Mouse (Mus musculus): Measurements from ENCODE around the gene Gpc5. TPM values are rescaled to one million over a fixed set of nuclear protein-coding genes. Genes with fewer than 3 reads are reported as not detected.
A peak's percentile ranks its signal among the peaks of the same experiment; 100 is the strongest.

The Gpc5 gene
- 1.9 TPM in 2 replicates for polyA plus RNA-seq (2014; fragmentation: Nextera tagmentation; extraction: Ambion mirVana)

DNA sequence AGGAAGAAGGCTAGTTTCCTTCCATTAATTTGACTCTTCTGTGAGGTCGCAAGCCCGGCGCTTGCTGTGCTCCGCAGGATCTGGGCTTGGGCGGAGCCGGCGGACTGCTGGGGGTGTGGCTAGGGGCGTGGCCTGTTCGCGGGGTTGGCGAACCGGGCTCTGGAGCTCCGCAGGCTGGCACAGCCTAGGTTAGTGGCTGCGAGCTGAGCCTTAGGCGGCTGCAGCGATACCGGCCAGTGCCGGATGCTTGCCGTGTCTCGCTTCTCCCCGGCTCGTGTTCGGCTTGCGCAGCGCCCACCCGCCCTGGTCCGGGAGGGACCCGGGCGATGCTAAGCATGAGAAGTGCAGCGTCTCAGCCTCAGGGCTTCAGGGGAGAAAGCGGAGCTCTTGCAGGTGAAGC is at the start of gene Gpc5:
TSS of gene Gpc5 (plus strand) at position 135 of the 400 bp plus-strand sequence.
- Histone ChIP-seq H3K27ac (ENCODE audit: low read depth, low read length) (no peak within 1 kb of the TSS), H3K4me1 (ENCODE audit: control insufficient read depth, insufficient read depth, low read length) (no peaks in the 10 kb centered on the region), H3K27me3 (replicated peaks; ENCODE audit: control insufficient read depth, insufficient read depth, low read length) (peaks cover 24% of the 10 kb centered on the region), H3K9ac (ENCODE audit: low read length) (peak within 1 kb of the TSS; percentile 67), H3K4me2 (ENCODE audit: low read length) (peak within 1 kb of the TSS; percentile 95), H3K4me3 (ENCODE audit: low read depth, low read length) (peak within 1 kb of the TSS; percentile 67), H3K9me3 (replicated peaks; ENCODE audit: control insufficient read depth, low read length) (no peaks in the 10 kb centered on the region), H3K36me3 (ENCODE audit: control insufficient read depth, insufficient read depth, low read length) (no peaks in the 10 kb centered on the region)
- WGBS = under 1% methylated on average over 31 of the region's 31 CpGs
- ATAC-seq = peak; percentile 100
- peak; percentile 89 for DNase-seq (ENCODE audit: low spot score)

DNA sequence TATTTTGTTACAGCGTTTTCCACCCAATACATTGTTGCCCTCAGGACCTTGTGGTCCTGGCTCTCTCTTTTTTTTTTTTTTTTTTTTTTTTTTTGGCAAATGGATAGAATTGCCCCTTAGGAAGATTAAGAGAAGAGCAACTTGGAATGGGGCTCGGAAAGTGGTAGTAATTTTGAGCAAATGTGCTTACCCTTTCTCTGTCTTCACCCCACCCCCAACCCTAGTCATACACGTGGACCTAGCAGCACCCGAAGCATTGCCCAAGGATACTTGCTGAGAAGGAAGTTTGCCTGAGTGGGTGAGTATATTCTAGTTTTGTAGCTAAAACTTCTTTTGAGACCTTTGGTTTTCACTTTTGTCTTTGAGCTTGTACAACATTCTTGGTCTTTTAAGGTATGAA is 49.4 kb upstream of the Gpc5 start:
- Histone ChIP-seq H3K9me3 (replicated peaks; ENCODE audit: control insufficient read depth, low read length) (no peaks in the 10 kb centered on the region), H3K4me1 (ENCODE audit: control insufficient read depth, insufficient read depth, low read length) (peaks cover 16% of the 10 kb centered on the region), H3K36me3 (ENCODE audit: control insufficient read depth, insufficient read depth, low read length) (peaks cover 43% of the 10 kb centered on the region), H3K4me3 (ENCODE audit: low read depth, low read length) (peak overlapping the region; percentile 87), H3K4me2 (ENCODE audit: low read length) (peak overlapping the region; percentile 66), H3K9ac (ENCODE audit: low read length) (peak overlapping the region; percentile 98), H3K27ac (ENCODE audit: low read depth, low read length) (no peak overlapping the region), H3K27me3 (replicated peaks; ENCODE audit: control insufficient read depth, insufficient read depth, low read length) (no peaks in the 10 kb centered on the region)
- WGBS = 0% methylated on average over 4 of the region's 4 CpGs
- no peak for ATAC-seq
- peak; percentile 23 for DNase-seq (ENCODE audit: low spot score)

DNA sequence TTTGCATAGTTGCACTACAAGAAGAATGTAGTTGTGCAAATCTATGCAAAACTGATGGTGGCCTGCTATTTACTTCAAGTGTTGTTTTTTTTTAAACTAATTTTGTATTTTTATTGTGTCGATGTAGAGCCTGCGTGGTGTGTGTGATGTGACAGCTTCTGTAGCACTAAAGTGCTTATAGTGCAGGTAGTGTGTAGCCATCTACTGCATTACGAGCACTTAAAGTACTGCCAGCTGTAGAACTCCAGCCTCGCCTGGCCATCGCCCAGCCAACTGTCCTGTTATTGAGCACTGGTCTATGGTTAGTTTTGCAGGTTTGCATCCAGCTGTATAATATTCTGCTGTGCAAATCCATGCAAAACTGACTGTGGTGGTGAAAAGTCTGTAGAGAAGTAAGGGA is 48.0 kb upstream of the Gpc5 start:
- DNase-seq (ENCODE audit: low spot score) (no peak), ATAC-seq (no peak)
- H3K4me2 ChIP-seq (ENCODE audit: low read length) = peak overlapping the region; percentile 66
- H3K27ac ChIP-seq (ENCODE audit: low read depth, low read length) = no peak overlapping the region
- H3K9ac ChIP-seq (ENCODE audit: low read length) = no peak overlapping the region
- H3K27me3 ChIP-seq (replicated peaks; ENCODE audit: control insufficient read depth, insufficient read depth, low read length) = no peaks in the 10 kb centered on the region
- peaks cover 16% of the 10 kb centered on the region for H3K4me1 ChIP-seq (ENCODE audit: control insufficient read depth, insufficient read depth, low read length)
- no peak overlapping the region for H3K4me3 ChIP-seq (ENCODE audit: low read depth, low read length)
- peaks cover 50% of the 10 kb centered on the region for H3K36me3 ChIP-seq (ENCODE audit: control insufficient read depth, insufficient read depth, low read length)
- 82% methylated on average over 5 of the region's 5 CpGs for WGBS
- H3K9me3 ChIP-seq (replicated peaks; ENCODE audit: control insufficient read depth, low read length) = no peaks in the 10 kb centered on the region

DNA sequence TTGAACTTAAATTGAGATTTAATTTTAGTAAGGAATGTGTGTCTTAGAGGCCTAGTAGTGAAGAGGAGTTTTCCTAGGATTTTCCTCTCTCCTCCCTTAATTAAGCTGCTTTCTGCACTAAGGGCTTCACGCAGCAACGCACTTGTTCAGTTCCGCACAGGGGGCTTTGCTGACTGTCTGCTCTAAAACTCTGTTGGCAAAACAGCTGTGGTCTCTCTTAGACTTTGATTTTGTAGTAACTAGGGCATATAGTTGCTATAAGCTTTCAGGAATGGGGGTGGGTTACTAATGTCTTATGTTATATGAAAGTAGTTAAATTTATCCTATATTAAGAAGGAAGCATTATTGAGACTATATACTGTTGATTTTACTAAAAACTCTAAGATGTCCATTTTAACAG is 46.3 kb upstream of the Gpc5 start:
- no peaks in the 10 kb centered on the region for H3K9me3 ChIP-seq (replicated peaks; ENCODE audit: control insufficient read depth, low read length)
- no peak for DNase-seq (ENCODE audit: low spot score)
- no peak overlapping the region for H3K27ac ChIP-seq (ENCODE audit: low read depth, low read length)
- H3K4me1 ChIP-seq (ENCODE audit: control insufficient read depth, insufficient read depth, low read length) = peaks cover 16% of the 10 kb centered on the region
- H3K36me3 ChIP-seq (ENCODE audit: control insufficient read depth, insufficient read depth, low read length) = peaks cover 50% of the 10 kb centered on the region
- ATAC-seq = no peak
- no peak overlapping the region for H3K4me2 ChIP-seq (ENCODE audit: low read length)
- WGBS = 56% methylated on average over 3 of the region's 3 CpGs
- no peaks in the 10 kb centered on the region for H3K27me3 ChIP-seq (replicated peaks; ENCODE audit: control insufficient read depth, insufficient read depth, low read length)
- H3K4me3 ChIP-seq (ENCODE audit: low read depth, low read length) = no peak overlapping the region
- H3K9ac ChIP-seq (ENCODE audit: low read length) = no peak overlapping the region

DNA sequence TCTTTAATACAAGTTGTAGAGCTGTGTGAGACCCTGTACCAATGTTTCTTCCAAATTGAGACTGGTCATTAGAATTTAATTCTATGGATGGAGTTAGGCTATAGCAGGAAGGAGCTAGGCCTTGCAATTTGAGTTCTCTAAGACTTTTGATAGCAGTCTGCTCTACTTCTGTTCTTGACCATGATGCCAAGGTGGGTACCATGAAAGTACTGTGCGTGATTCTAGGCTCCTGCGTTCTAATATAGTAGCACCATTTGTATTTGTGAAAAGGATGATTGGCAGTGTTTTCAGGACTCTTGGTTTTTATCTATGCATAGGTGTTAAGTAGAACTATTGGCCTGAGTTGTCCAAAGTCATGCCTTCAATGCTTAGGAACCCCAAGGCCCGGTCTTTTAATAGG is 44.7 kb upstream of the Gpc5 start:
- H3K9ac ChIP-seq (ENCODE audit: low read length) = no peak overlapping the region
- H3K4me2 ChIP-seq (ENCODE audit: low read length) = no peak overlapping the region
- no peaks in the 10 kb centered on the region for H3K27me3 ChIP-seq (replicated peaks; ENCODE audit: control insufficient read depth, insufficient read depth, low read length)
- 90% methylated on average over 3 of the region's 3 CpGs for WGBS
- H3K36me3 ChIP-seq (ENCODE audit: control insufficient read depth, insufficient read depth, low read length) = peaks cover 54% of the 10 kb centered on the region
- ATAC-seq (no peak), DNase-seq (ENCODE audit: low spot score) (no peak)
- H3K27ac ChIP-seq (ENCODE audit: low read depth, low read length) = no peak overlapping the region
- H3K9me3 ChIP-seq (replicated peaks; ENCODE audit: control insufficient read depth, low read length) = no peaks in the 10 kb centered on the region
- peaks cover 16% of the 10 kb centered on the region for H3K4me1 ChIP-seq (ENCODE audit: control insufficient read depth, insufficient read depth, low read length)
- H3K4me3 ChIP-seq (ENCODE audit: low read depth, low read length) = no peak overlapping the region

DNA sequence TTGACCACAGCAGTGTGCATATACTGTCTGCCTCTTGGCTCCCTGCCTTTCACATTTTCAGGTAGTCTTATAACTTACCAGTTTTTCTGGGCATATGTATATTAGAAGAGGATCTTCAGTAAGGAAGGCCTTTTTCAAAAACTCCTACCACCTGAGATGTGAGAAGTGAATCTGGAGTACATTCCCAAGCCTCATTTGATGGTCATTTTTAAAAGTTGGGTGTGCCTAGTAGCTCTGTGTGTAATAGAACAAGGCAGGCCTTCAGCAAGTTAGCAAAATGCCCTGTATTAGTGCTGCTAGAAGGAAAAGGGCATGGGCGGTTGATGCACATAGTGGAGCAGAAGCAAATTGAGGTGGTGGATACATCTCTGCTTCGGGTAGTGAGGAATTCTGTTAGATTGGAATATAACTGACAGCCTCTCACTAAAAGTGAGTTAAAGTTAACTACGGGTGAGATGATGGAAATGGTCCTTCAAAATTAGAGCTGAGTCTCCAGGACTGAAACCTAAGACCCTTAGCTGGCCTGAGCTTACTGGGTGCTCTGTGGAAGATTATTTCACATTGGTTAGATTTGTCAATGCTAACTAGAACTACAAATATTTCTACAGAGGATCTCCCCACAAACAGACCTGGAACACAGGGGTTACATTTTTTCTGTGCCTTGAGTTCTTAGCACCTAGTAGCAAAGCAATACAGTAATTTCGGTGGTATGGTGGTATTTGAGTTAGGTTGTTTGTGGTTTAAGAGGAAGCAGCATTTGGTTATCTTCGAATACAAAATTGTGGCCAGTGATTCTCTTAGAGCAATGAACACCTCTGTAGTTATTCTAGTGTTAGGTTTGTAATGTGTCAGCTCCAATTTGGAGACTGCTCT is 43.8 kb upstream of the Gpc5 start:
- WGBS = 57% methylated on average over 5 of the region's 5 CpGs
- Histone ChIP-seq H3K36me3 (ENCODE audit: control insufficient read depth, insufficient read depth, low read length) (peaks cover 53% of the 10 kb centered on the region), H3K9ac (ENCODE audit: low read length) (no peak overlapping the region), H3K27me3 (replicated peaks; ENCODE audit: control insufficient read depth, insufficient read depth, low read length) (no peaks in the 10 kb centered on the region), H3K4me2 (ENCODE audit: low read length) (no peak overlapping the region), H3K4me1 (ENCODE audit: control insufficient read depth, insufficient read depth, low read length) (peaks cover 10% of the 10 kb centered on the region), H3K9me3 (replicated peaks; ENCODE audit: control insufficient read depth, low read length) (no peaks in the 10 kb centered on the region), H3K27ac (ENCODE audit: low read depth, low read length) (no peak overlapping the region), H3K4me3 (ENCODE audit: low read depth, low read length) (no peak overlapping the region)
- no peak for ATAC-seq
- no peak for DNase-seq (ENCODE audit: low spot score)

DNA sequence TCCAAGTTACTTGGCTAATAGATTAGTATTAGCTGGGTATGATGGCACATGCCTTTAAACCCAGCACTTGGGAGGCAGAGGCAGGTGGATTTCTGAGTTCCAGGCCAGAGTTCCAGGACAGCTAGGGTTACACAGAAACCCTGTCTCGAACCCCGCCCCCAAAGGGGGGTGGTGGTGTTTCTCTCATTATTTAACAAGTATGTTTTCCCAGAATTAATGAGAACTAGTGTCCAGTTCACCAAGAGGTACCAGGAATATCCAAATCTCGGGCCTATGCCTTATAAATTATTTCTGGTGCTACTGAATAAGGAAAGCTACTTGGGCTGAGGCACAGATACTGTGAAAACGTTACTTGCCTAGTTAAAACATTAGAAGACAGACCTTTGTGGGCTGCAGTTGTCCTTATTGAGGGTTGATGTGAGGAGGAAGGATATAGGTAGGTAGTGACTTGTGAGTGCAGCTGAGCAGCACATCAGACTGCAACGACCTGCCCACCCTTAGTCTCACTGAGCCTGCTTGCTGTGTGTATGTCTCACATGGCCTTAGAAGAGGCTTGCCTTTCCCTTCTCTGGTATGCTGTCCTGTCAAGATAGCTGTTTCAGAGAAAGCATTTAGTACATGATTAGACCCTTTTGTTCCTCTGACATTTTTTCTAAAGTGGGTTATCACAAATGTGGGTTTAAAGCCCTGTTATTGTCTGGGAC is 43.0 kb upstream of the Gpc5 start:
- Histone ChIP-seq H3K4me3 (ENCODE audit: low read depth, low read length) (no peak overlapping the region), H3K27ac (ENCODE audit: low read depth, low read length) (no peak overlapping the region; the same call in 1 of the 2 replicates), H3K9ac (ENCODE audit: low read length) (no peak overlapping the region), H3K4me2 (ENCODE audit: low read length) (no peak overlapping the region), H3K27me3 (replicated peaks; ENCODE audit: control insufficient read depth, insufficient read depth, low read length) (no peaks in the 10 kb centered on the region), H3K9me3 (replicated peaks; ENCODE audit: control insufficient read depth, low read length) (no peaks in the 10 kb centered on the region), H3K4me1 (ENCODE audit: control insufficient read depth, insufficient read depth, low read length) (peaks cover 2% of the 10 kb centered on the region; the same call in 1 of the 2 replicates), H3K36me3 (ENCODE audit: control insufficient read depth, insufficient read depth, low read length) (peaks cover 45% of the 10 kb centered on the region)
- WGBS = 29% methylated on average over 5 of the region's 5 CpGs
- ATAC-seq (no peak; the same call in 1 of the 2 replicates), DNase-seq (ENCODE audit: low spot score) (no peak)

DNA sequence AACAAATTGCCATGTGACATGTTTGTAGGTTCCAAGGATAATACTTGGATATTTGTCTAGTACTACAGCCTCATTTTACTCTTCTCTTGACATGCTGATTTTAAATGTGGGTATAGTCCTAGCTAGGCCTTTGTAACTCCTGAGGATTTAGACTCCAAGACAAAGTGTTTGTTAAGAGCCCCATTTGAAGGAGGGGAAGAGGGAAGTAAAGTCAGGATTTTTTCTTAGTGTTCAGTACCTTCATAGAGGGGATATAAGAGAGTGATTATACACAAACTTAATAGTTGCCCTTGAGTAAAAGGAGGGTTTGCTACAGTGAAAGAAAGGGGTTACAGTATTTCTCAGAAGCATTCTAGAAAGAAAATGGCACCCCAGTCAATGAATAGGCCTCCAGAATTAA is 42.2 kb upstream of the Gpc5 start:
- no peak for DNase-seq (ENCODE audit: low spot score)

More for the DNA sequence above, 42.2 kb upstream of the Gpc5 start:
- Histone ChIP-seq H3K4me3 (ENCODE audit: low read depth, low read length) (no peak overlapping the region), H3K4me1 (ENCODE audit: control insufficient read depth, insufficient read depth, low read length) (no peaks in the 10 kb centered on the region), H3K36me3 (ENCODE audit: control insufficient read depth, insufficient read depth, low read length) (peaks cover 37% of the 10 kb centered on the region), H3K27ac (ENCODE audit: low read depth, low read length) (no peak overlapping the region), H3K9me3 (replicated peaks; ENCODE audit: control insufficient read depth, low read length) (no peaks in the 10 kb centered on the region), H3K27me3 (replicated peaks; ENCODE audit: control insufficient read depth, insufficient read depth, low read length) (no peaks in the 10 kb centered on the region), H3K9ac (ENCODE audit: low read length) (no peak overlapping the region), H3K4me2 (ENCODE audit: low read length) (no peak overlapping the region)
- ATAC-seq = no peak
